Mouse (Mus musculus): ENCODE results near the gene Myo1b. TPM values are rescaled to one million over a fixed set of nuclear protein-coding genes. Genes with fewer than 3 reads are reported as not detected.

Gene Myo1b
- total and polyA plus RNA-seq, 3 experiments = not detected

DNA sequence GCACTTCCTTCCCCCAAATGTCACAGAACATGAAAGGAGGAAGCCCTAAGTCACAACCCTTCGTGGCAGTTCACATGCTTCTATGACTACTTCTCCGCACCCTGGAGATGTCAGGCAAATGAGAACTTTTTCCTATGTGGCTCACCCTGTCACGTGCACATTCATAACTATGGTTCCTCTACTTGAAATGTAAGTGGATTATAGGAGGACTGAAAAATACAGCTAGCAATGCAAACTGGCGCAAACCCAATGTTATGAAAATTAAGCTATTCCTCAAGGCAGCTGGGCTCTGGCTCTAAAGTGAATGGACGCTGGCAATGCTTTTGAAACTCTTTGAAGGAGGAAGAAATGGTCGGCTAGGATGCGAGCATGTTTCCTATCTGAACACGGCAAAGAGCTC is 8.1 kb downstream of the Myo1b start (continued):
- no peak for TF ChIP-seq MEF2A (IDR thresholded peaks at IDR 0.05; ENCODE audit: extremely low read depth, insufficient replicate concordance, low read depth, low read length, poor library complexity, severe bottlenecking)

DNA sequence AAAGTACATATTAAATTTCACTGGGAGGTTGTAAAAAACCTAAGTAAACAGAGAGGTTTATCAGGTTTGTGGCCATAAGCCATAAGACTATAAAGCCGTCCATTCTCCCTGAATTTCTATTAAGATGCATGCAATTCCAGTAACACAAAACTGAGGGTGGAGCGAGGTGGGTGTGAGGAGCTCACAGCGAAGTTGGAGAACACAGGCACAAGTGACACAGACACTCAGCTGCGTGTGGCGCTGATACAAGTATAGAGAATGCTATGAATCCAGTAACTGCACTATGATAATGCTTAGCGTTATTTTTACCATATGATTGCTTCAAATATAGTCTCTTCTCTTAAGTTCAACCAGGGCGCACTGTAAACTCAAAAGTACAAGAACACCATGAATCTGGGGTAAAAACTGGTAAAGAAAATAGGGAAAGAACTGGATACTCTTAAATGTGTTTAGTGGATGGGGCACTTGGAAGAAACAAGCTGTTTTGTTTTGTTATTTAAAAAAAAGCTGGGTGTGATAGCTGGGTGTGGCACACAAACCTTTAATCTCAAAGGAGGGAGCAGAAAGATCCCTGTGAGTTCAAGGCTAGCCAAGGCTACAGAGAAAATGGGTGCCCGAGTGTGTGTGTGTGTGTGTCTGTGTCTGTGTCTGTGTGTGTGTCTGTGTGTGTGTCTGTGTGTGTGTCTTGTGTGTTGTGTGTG is 9.5 kb downstream of the Myo1b start:
- DNase-seq (ENCODE audit: low read depth, low spot score) = no peak
- no peak overlapping the region for H3K4me3 ChIP-seq (ENCODE audit: control insufficient read depth in 1 of 2, insufficient read depth in 1 of 2, low read depth in 2 of 2, low read length in 2 of 2)

DNA sequence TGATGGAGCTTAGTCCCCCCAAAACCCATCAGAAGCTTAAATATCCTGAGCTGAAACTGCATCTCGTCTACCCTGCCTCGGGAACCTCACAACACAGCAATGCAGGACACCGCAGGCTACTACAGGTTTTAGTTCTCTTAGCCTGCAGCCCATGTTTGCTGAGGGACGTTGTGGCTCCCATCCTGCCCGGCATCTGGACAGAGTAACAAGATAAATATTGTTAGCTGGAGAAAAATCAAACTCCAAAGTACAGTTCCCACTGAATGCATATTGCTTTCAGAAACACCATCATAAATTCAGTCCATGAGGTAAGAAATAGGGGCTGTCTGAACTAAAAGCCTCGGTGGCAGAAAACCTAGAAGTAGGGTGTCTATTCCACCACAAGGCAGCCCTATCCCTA is 10.8 kb downstream of the Myo1b start:
- H3K27ac ChIP-seq (ENCODE audit: control insufficient read depth, low read depth, low read length) = no peak overlapping the region
- H3K79me2 ChIP-seq (ENCODE audit: control insufficient read depth, insufficient read depth, low read length, poor library complexity) = no peaks in the 10 kb centered on the region
- no peaks in the 10 kb centered on the region for H3K36me3 ChIP-seq (ENCODE audit: control insufficient read depth in 1 of 2, insufficient read depth in 2 of 2, low read length in 2 of 2)
- H3K27me3 ChIP-seq (ENCODE audit: control insufficient read depth in 1 of 2, insufficient read depth in 2 of 2, low read length in 2 of 2) = no peaks in the 10 kb centered on the region
- no peak for DNase-seq (ENCODE audit: low read depth, low spot score)
- H3K9me3 ChIP-seq (replicated peaks; ENCODE audit: insufficient read depth, low read length) = no peaks in the 10 kb centered on the region
- H3K4me1 ChIP-seq (ENCODE audit: control insufficient read depth in 1 of 2, insufficient read depth in 2 of 2, low read length in 2 of 2) = no peaks in the 10 kb centered on the region
- H3K9ac ChIP-seq (ENCODE audit: control insufficient read depth, low read depth, low read length, poor library complexity, severe bottlenecking) = no peak overlapping the region
- H3K4me3 ChIP-seq (ENCODE audit: control insufficient read depth in 1 of 2, insufficient read depth in 1 of 2, low read depth in 2 of 2, low read length in 2 of 2) = no peak overlapping the region
- TF ChIP-seq ZNF384 (IDR thresholded peaks at IDR 0.05; ENCODE audit: low read depth, low read length) (no peak), MYB (IDR thresholded peaks at IDR 0.05; ENCODE audit: low read depth, low read length) (no peak), USF2 (IDR thresholded peaks at IDR 0.05; ENCODE audit: borderline replicate concordance in 1 of 2, insufficient read depth in 1 of 2, low read depth in 1 of 2, low read length in 2 of 2) (no peak), TAL1 (IDR thresholded peaks at IDR 0.05; ENCODE audit: low read length) (no peak), GABPA (IDR thresholded peaks at IDR 0.05; ENCODE audit: low read depth, low read length) (no peak), SMC3 (IDR thresholded peaks at IDR 0.05; ENCODE audit: low read depth, low read length) (no peak), ELF1 (IDR thresholded peaks at IDR 0.05; ENCODE audit: low read depth, low read length) (no peak), NRF1 (IDR thresholded peaks at IDR 0.05; ENCODE audit: insufficient read depth, low read depth, low read length, poor library complexity, severe bottlenecking) (no peak), MXI1 (IDR thresholded peaks at IDR 0.05; ENCODE audit: low read depth, low read length) (no peak)

More for the DNA sequence above, 9.5 kb downstream of the Myo1b start:
- TF ChIP-seq GABPA (IDR thresholded peaks at IDR 0.05; ENCODE audit: low read depth, low read length) (no peak), TAL1 (IDR thresholded peaks at IDR 0.05; ENCODE audit: low read length) (no peak)
- Histone ChIP-seq H3K9ac (ENCODE audit: control insufficient read depth, low read depth, low read length, poor library complexity, severe bottlenecking) (no peak overlapping the region), H3K9me3 (replicated peaks; ENCODE audit: insufficient read depth, low read length) (no peaks in the 10 kb centered on the region), H3K79me2 (ENCODE audit: control insufficient read depth, insufficient read depth, low read length, poor library complexity) (no peaks in the 10 kb centered on the region), H3K27me3 (ENCODE audit: control insufficient read depth in 1 of 2, insufficient read depth in 2 of 2, low read length in 2 of 2) (no peaks in the 10 kb centered on the region), H3K4me1 (ENCODE audit: control insufficient read depth in 1 of 2, insufficient read depth in 2 of 2, low read length in 2 of 2) (no peaks in the 10 kb centered on the region), H3K36me3 (ENCODE audit: control insufficient read depth in 1 of 2, insufficient read depth in 2 of 2, low read length in 2 of 2) (no peaks in the 10 kb centered on the region), H3K27ac (ENCODE audit: control insufficient read depth, low read depth, low read length) (no peak overlapping the region)

DNA sequence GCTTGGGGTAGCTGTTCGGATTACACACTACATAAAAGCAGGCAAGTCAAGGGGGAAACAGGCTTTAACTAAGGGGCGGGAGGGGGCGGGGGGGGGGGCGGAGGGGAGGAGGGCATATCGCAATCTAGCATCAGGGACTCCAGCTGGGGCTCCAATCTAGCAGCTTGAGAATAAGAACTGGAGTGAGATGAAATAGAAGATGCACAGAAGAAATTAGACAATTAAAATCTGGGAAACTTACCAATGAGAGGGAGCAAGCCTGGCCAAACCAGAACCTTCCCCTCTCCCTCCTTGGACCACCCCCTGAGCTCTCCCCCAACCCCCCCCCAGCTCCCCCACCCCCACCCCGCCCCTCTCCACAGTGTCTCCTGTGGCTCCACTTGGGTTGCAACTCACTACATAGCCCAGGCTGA is 18.7 kb downstream of the Myo1b start:
- Histone ChIP-seq H3K27ac (ENCODE audit: control insufficient read depth, low read depth, low read length) (no peak overlapping the region), H3K9me3 (replicated peaks; ENCODE audit: insufficient read depth, low read length) (no peaks in the 10 kb centered on the region), H3K36me3 (ENCODE audit: control insufficient read depth in 1 of 2, insufficient read depth in 2 of 2, low read length in 2 of 2) (no peaks in the 10 kb centered on the region), H3K4me3 (ENCODE audit: control insufficient read depth in 1 of 2, insufficient read depth in 1 of 2, low read depth in 2 of 2, low read length in 2 of 2) (no peak overlapping the region), H3K79me2 (ENCODE audit: control insufficient read depth, insufficient read depth, low read length, poor library complexity) (no peaks in the 10 kb centered on the region), H3K4me1 (ENCODE audit: control insufficient read depth in 1 of 2, insufficient read depth in 2 of 2, low read length in 2 of 2) (no peaks in the 10 kb centered on the region), H3K9ac (ENCODE audit: control insufficient read depth, low read depth, low read length, poor library complexity, severe bottlenecking) (no peak overlapping the region), H3K27me3 (ENCODE audit: control insufficient read depth in 1 of 2, insufficient read depth in 2 of 2, low read length in 2 of 2) (no peaks in the 10 kb centered on the region; a peak in 1 of 4 replicates)
- no peak for TF ChIP-seq NRF1 (IDR thresholded peaks at IDR 0.05; ENCODE audit: insufficient read depth, low read depth, low read length, poor library complexity, severe bottlenecking)
- TF ChIP-seq MYC (IDR thresholded peaks at IDR 0.05; ENCODE audit: low read depth, low read length) = no peak
- TF ChIP-seq USF2 (IDR thresholded peaks at IDR 0.05; ENCODE audit: borderline replicate concordance in 1 of 2, insufficient read depth in 1 of 2, low read depth in 1 of 2, low read length in 2 of 2) = no peak
- no peak for TF ChIP-seq ETS1 (IDR thresholded peaks at IDR 0.05; ENCODE audit: low read depth, low read length)
- TF ChIP-seq NELFE (IDR thresholded peaks at IDR 0.05; ENCODE audit: low read depth, low read length) = no peak
- no peak for TF ChIP-seq CTCF (IDR thresholded peaks at IDR 0.05 in 2 of 3, conservative IDR thresholded peaks at IDR 0.05 in 1 of 3; ENCODE audit: control insufficient read depth in 1 of 3, insufficient read depth in 1 of 3, low read depth in 2 of 3, low read length in 3 of 3, poor library complexity in 1 of 3, severe bottlenecking in 1 of 3)
- no peak for TF ChIP-seq TAL1 (IDR thresholded peaks at IDR 0.05; ENCODE audit: low read length)
- no peak for TF ChIP-seq POLR2AphosphoS2 (IDR thresholded peaks at IDR 0.05; ENCODE audit: low read length)
- TF ChIP-seq POLR2AphosphoS5 (IDR thresholded peaks at IDR 0.05; ENCODE audit: borderline replicate concordance, low read depth, low read length) = no peak
- TF ChIP-seq GABPA (IDR thresholded peaks at IDR 0.05; ENCODE audit: low read depth, low read length) = no peak
- TF ChIP-seq EP300 (IDR thresholded peaks at IDR 0.05; ENCODE audit: low read depth in 1 of 2, low read length in 2 of 2) = no peak
- no peak for TF ChIP-seq MAZ (IDR thresholded peaks at IDR 0.05; ENCODE audit: low read depth, low read length)
- no peak for TF ChIP-seq RAD21 (IDR thresholded peaks at IDR 0.05; ENCODE audit: low read depth, low read length)
- TF ChIP-seq MYB (IDR thresholded peaks at IDR 0.05; ENCODE audit: low read depth, low read length) = no peak
- no peak for DNase-seq (ENCODE audit: low read depth, low spot score)

Data from MEL (cell line).